Mouse (Mus musculus): ENCODE data around the gene Cdc42bpg. TPM values are rescaled to one million over a fixed set of nuclear protein-coding genes. Genes with fewer than 3 reads are reported as not detected.

Cdc42bpg gene
- polyA plus RNA-seq, 1 experiment from 2014 or later, result 0.71 TPM

- Histone ChIP-seq H3K4me2 (ENCODE audit: low read depth, low read length) (no peak overlapping the region), H3K36me3 (ENCODE audit: control insufficient read depth, insufficient read depth, low read length) (peaks cover 8% of the 10 kb centered on the region; the same call in 1 of the 2 replicates), H3K9ac (replicated peaks; ENCODE audit: low read depth, low read length) (no peak overlapping the region), H3K9me3 (ENCODE audit: control insufficient read depth, low read length) (no peaks in the 10 kb centered on the region), H3K27me3 (ENCODE audit: control insufficient read depth, insufficient read depth, low read length) (no peaks in the 10 kb centered on the region), H3K4me3 (ENCODE audit: low read depth, low read length) (no peak overlapping the region), H3K27ac (ENCODE audit: low read depth, low read length) (no peak overlapping the region), H3K4me1 (ENCODE audit: control insufficient read depth, insufficient read depth, low read length) (no peaks in the 10 kb centered on the region)
- 88% methylated on average over 8 of the region's 8 CpGs for WGBS
- ATAC-seq (ENCODE audit: low read depth), result no peak
Observed at GRCm38 (mm10) chr19:6313796-6314195, 7.5 kb downstream of the Cdc42bpg start.

- Histone ChIP-seq H3K36me3 (ENCODE audit: control insufficient read depth, insufficient read depth, low read length) (peaks cover 8% of the 10 kb centered on the region; the same call in 1 of the 2 replicates), H3K9ac (replicated peaks; ENCODE audit: low read depth, low read length) (0 out of 2 replicates have a peak overlapping the region, but pooled peaks have one; percentile 11), H3K9me3 (ENCODE audit: control insufficient read depth, low read length) (no peaks in the 10 kb centered on the region), H3K4me1 (ENCODE audit: control insufficient read depth, insufficient read depth, low read length) (no peaks in the 10 kb centered on the region), H3K27me3 (ENCODE audit: control insufficient read depth, insufficient read depth, low read length) (no peaks in the 10 kb centered on the region), H3K4me2 (ENCODE audit: low read depth, low read length) (no peak overlapping the region), H3K27ac (ENCODE audit: low read depth, low read length) (no peak overlapping the region), H3K4me3 (ENCODE audit: low read depth, low read length) (no peak overlapping the region)
- ATAC-seq (ENCODE audit: low read depth), result no peak
- WGBS, result 89% methylated on average over 8 of the region's 8 CpGs
Observed at GRCm38 (mm10) chr19:6314513-6314912, 8.3 kb downstream of the Cdc42bpg start.

GRCm38 (mm10) chr19:6315573-6315972 is 9.3 kb downstream of the Cdc42bpg start:
- 81% methylated on average over 14 of the region's 14 CpGs for WGBS

GRCm38 (mm10) chr19:6318145-6318544 is 11.9 kb downstream of the Cdc42bpg start:
- Histone ChIP-seq H3K4me2 (ENCODE audit: low read depth, low read length) (no peak overlapping the region), H3K4me1 (ENCODE audit: control insufficient read depth, insufficient read depth, low read length) (no peaks in the 10 kb centered on the region), H3K36me3 (ENCODE audit: control insufficient read depth, insufficient read depth, low read length) (peaks cover 8% of the 10 kb centered on the region; the same call in 1 of the 2 replicates), H3K9ac (replicated peaks; ENCODE audit: low read depth, low read length) (no peak overlapping the region), H3K27ac (ENCODE audit: low read depth, low read length) (no peak overlapping the region), H3K27me3 (ENCODE audit: control insufficient read depth, insufficient read depth, low read length) (no peaks in the 10 kb centered on the region), H3K9me3 (ENCODE audit: control insufficient read depth, low read length) (no peaks in the 10 kb centered on the region), H3K4me3 (ENCODE audit: low read depth, low read length) (no peak overlapping the region)
- no peak for ATAC-seq (ENCODE audit: low read depth)
- 94% methylated on average over 12 of the region's 12 CpGs for WGBS

More at GRCm38 (mm10) chr19:6315573-6315972, 9.3 kb downstream of the Cdc42bpg start:
- no peaks in the 10 kb centered on the region for H3K9me3 ChIP-seq (ENCODE audit: control insufficient read depth, low read length)
- no peaks in the 10 kb centered on the region for H3K4me1 ChIP-seq (ENCODE audit: control insufficient read depth, insufficient read depth, low read length)
- H3K27me3 ChIP-seq (ENCODE audit: control insufficient read depth, insufficient read depth, low read length), result no peaks in the 10 kb centered on the region
- H3K36me3 ChIP-seq (ENCODE audit: control insufficient read depth, insufficient read depth, low read length), result peaks cover 8% of the 10 kb centered on the region; the same call in 1 of the 2 replicates
- no peak overlapping the region for H3K4me2 ChIP-seq (ENCODE audit: low read depth, low read length)
- H3K4me3 ChIP-seq (ENCODE audit: low read depth, low read length), result no peak overlapping the region
- ATAC-seq (ENCODE audit: low read depth), result no peak
- no peak overlapping the region for H3K27ac ChIP-seq (ENCODE audit: low read depth, low read length)
- no peak overlapping the region for H3K9ac ChIP-seq (replicated peaks; ENCODE audit: low read depth, low read length)

- Histone ChIP-seq H3K9me3 (ENCODE audit: control insufficient read depth, low read length) (no peaks in the 10 kb centered on the region), H3K27me3 (ENCODE audit: control insufficient read depth, insufficient read depth, low read length) (no peaks in the 10 kb centered on the region), H3K4me3 (ENCODE audit: low read depth, low read length) (no peak overlapping the region), H3K9ac (replicated peaks; ENCODE audit: low read depth, low read length) (no peak overlapping the region), H3K4me2 (ENCODE audit: low read depth, low read length) (no peak overlapping the region), H3K36me3 (ENCODE audit: control insufficient read depth, insufficient read depth, low read length) (peaks cover 4% of the 10 kb centered on the region; the same call in 1 of the 2 replicates), H3K27ac (ENCODE audit: low read depth, low read length) (no peak overlapping the region), H3K4me1 (ENCODE audit: control insufficient read depth, insufficient read depth, low read length) (no peaks in the 10 kb centered on the region)
- WGBS, result 90% methylated on average over 8 of the region's 8 CpGs
- no peak for ATAC-seq (ENCODE audit: low read depth)
Observed at GRCm38 (mm10) chr19:6321358-6321757, 15.1 kb downstream of the Cdc42bpg start.

GRCm38 (mm10) chr19:6321786-6322621 is 15.7 kb downstream of the Cdc42bpg start:
- H3K4me3 ChIP-seq (ENCODE audit: low read depth, low read length), result no peak overlapping the region
- no peak overlapping the region for H3K4me2 ChIP-seq (ENCODE audit: low read depth, low read length)
- no peak overlapping the region for H3K9ac ChIP-seq (replicated peaks; ENCODE audit: low read depth, low read length)
- H3K27ac ChIP-seq (ENCODE audit: low read depth, low read length), result no peak overlapping the region
- no peak for ATAC-seq (ENCODE audit: low read depth)
- H3K9me3 ChIP-seq (ENCODE audit: control insufficient read depth, low read length), result no peaks in the 10 kb centered on the region
- H3K27me3 ChIP-seq (ENCODE audit: control insufficient read depth, insufficient read depth, low read length), result no peaks in the 10 kb centered on the region
- 84% methylated on average over 33 of the region's 33 CpGs for WGBS
- no peaks in the 10 kb centered on the region for H3K4me1 ChIP-seq (ENCODE audit: control insufficient read depth, insufficient read depth, low read length)
- H3K36me3 ChIP-seq (ENCODE audit: control insufficient read depth, insufficient read depth, low read length), result peaks cover 4% of the 10 kb centered on the region; the same call in 1 of the 2 replicates

- 81% methylated on average over 9 of the region's 9 CpGs for WGBS
- H3K27ac ChIP-seq (ENCODE audit: low read depth, low read length), result no peak overlapping the region
- H3K27me3 ChIP-seq (ENCODE audit: control insufficient read depth, insufficient read depth, low read length), result no peaks in the 10 kb centered on the region
- H3K4me1 ChIP-seq (ENCODE audit: control insufficient read depth, insufficient read depth, low read length), result no peaks in the 10 kb centered on the region
- no peak for ATAC-seq (ENCODE audit: low read depth)
- no peak overlapping the region for H3K4me2 ChIP-seq (ENCODE audit: low read depth, low read length)
- H3K9me3 ChIP-seq (ENCODE audit: control insufficient read depth, low read length), result no peaks in the 10 kb centered on the region
- H3K9ac ChIP-seq (replicated peaks; ENCODE audit: low read depth, low read length), result 0 out of 2 replicates have a peak overlapping the region, but pooled peaks have one; percentile 7
- H3K36me3 ChIP-seq (ENCODE audit: control insufficient read depth, insufficient read depth, low read length), result no peaks in the 10 kb centered on the region; the same call in 1 of the 2 replicates
- H3K4me3 ChIP-seq (ENCODE audit: low read depth, low read length), result no peak overlapping the region
Observed at GRCm38 (mm10) chr19:6324751-6325150, 18.5 kb downstream of the Cdc42bpg start.

- H3K9ac ChIP-seq (replicated peaks; ENCODE audit: low read depth, low read length), result no peak overlapping the region
- no peak overlapping the region for H3K27ac ChIP-seq (ENCODE audit: low read depth, low read length)
- H3K4me2 ChIP-seq (ENCODE audit: low read depth, low read length), result no peak overlapping the region
- H3K27me3 ChIP-seq (ENCODE audit: control insufficient read depth, insufficient read depth, low read length), result no peaks in the 10 kb centered on the region
- WGBS, result 75% methylated on average over 5 of the region's 5 CpGs
- H3K36me3 ChIP-seq (ENCODE audit: control insufficient read depth, insufficient read depth, low read length), result no peaks in the 10 kb centered on the region
- ATAC-seq (ENCODE audit: low read depth), result no peak
- peaks cover 6% of the 10 kb centered on the region for H3K4me1 ChIP-seq (ENCODE audit: control insufficient read depth, insufficient read depth, low read length)
- no peaks in the 10 kb centered on the region for H3K9me3 ChIP-seq (ENCODE audit: control insufficient read depth, low read length)
- H3K4me3 ChIP-seq (ENCODE audit: low read depth, low read length), result no peak overlapping the region
Observed at GRCm38 (mm10) chr19:6331178-6331577, 24.9 kb downstream of the Cdc42bpg start.
